Mouse (Mus musculus) gastrocnemius, postnatal 14 days (tissue): ENCODE measurements around the gene Exoc1. TPM values are rescaled to one million over a fixed set of nuclear protein-coding genes. Genes with fewer than 3 reads are reported as not detected.
A peak's percentile ranks its signal among the peaks of the same experiment; 100 is the strongest.

Experiments used
- DNase-seq: peaks from one replicate; pipeline ENCODE4 v3.0.0; 2021; ENCODE audit warnings: mixed read lengths
- intact Hi-C: fragments of 180-260 bp; cut with DNase I; formaldehyde crosslinking; loops from one replicate; pipeline ENCODE4 v1.15.1; 2025; ENCODE audit warnings: low total_unique reads
- long read RNA-seq, 2 experiments: library from polyadenylated mRNA; stranded (forward); transcript quantifications; one replicate each; pipeline ENCODE4 v2.0.0; 2021
- total RNA-seq, 2 experiments: library from RNA; stranded (reverse); gene quantifications; 2 replicates each; pipeline ENCODE4 v1.2.3; 2021

Exoc1 gene
- total RNA-seq = 10 to 100 TPM; 13.1 to 15.1 TPM
- long read RNA-seq, experiment 1, partial matches to known transcripts = 0 of 10 reads
- long read RNA-seq, experiment 1, other reads (novel, unspliced or antisense) = 5 of 10 reads
- long read RNA-seq, experiment 2, partial matches to known transcripts = 0 of 14 reads
- long read RNA-seq, experiment 2, other reads (novel, unspliced or antisense) = 11 of 14 reads

- intact Hi-C loops = no loop called here
- DNase-seq = peak; percentile 92
These were observed at the start of gene Exoc1 for GRCm38 (mm10) chr5:76529040-76529703. Gene Exoc1 (plus strand): TSS chr5:76529311.

GRCm38 (mm10) chr5:76483811-76484210, 45.3 kb upstream of the Exoc1 start, which contains the start of gene Gm7271:
Gene Gm7271 (plus strand): TSS chr5:76484040.
- DNase-seq = no peak
- intact Hi-C loops = no loop called here

GRCm38 (mm10) chr5:76495126-76495525, 34.0 kb upstream of the Exoc1 start:
- intact Hi-C loops = no loop called here
- no peak for DNase-seq

GRCm38 (mm10) chr5:76522446-76522845, 6.7 kb upstream of the Exoc1 start:
- intact Hi-C loops = no loop called here
- no peak for DNase-seq

- intact Hi-C loops = no loop called here
These were observed 4.5 kb upstream of the Exoc1 start for GRCm38 (mm10) chr5:76524623-76525022.

GRCm38 (mm10) chr5:76525066-76525465, 4.0 kb upstream of the Exoc1 start:
- DNase-seq = no peak
- intact Hi-C loops = no loop called here

More at GRCm38 (mm10) chr5:76524623-76525022, 4.5 kb upstream of the Exoc1 start:
- DNase-seq = no peak

GRCm38 (mm10) chr5:76525829-76526228, 3.3 kb upstream of the Exoc1 start:
- intact Hi-C loops = no loop called here
- no peak for DNase-seq

DNA sequence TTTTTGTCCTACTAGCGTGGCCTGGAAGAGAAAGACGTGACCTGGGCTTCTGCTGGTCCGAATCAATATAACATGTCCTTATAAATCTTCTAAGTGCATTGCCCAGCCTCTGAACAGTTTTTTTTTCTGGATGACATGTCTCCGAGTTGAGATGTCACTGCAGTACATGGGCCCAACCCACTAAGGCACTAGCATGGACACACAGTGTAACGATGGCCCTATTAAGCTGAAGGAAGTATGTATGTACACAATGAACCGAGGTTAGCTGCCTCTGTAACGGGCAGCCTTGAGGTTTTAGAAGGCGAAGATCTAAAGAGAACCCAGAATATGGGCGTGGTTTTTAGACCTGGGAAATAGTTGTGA, 574 bp downstream of the Exoc1 start:
- no peak for DNase-seq
- intact Hi-C loops = loop anchor here (10.0 kb wide), 1 partner anchor 225 kb away; the partner anchor contains the start of gene Clock

GRCm38 (mm10) chr5:76533186-76533585, 4.1 kb downstream of the Exoc1 start:
- peak; percentile 27 for DNase-seq
- intact Hi-C loops = loop anchor here (10.0 kb wide), 1 partner anchor 228 kb away; the partner anchor contains the start of gene Clock

GRCm38 (mm10) chr5:76536231-76536630, 7.1 kb downstream of the Exoc1 start:
- intact Hi-C loops = loop anchor here (10.0 kb wide), 1 partner anchor 231 kb away; the partner anchor contains the start of gene Clock
- no peak for DNase-seq

DNA sequence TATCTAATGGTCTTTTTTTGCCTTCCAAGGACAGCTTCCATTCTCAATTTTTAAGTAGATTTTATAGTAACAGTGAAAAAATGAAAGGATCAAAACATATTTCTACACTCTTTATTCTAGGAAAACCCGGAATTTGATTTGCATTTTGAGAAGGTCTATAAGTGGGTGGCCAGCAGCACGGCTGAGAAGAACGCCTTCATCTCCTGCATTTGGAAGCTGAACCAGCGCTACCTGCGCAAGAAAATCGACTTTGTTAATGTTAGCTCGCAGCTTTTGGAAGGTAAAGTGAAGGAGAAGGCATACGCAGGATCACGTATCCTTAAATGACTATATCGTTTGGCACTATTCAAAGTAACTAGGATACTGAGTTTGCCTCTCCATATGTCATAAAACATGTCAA, 8.5 kb downstream of the Exoc1 start:
- intact Hi-C loops = loop anchor here (10.0 kb wide), 1 partner anchor 233 kb away; the partner anchor contains the start of gene Clock
- DNase-seq = no peak

- intact Hi-C loops = no loop called here
- peak; percentile 18 for DNase-seq
These were observed 11.1 kb downstream of the Exoc1 start for GRCm38 (mm10) chr5:76540181-76540580.

DNA sequence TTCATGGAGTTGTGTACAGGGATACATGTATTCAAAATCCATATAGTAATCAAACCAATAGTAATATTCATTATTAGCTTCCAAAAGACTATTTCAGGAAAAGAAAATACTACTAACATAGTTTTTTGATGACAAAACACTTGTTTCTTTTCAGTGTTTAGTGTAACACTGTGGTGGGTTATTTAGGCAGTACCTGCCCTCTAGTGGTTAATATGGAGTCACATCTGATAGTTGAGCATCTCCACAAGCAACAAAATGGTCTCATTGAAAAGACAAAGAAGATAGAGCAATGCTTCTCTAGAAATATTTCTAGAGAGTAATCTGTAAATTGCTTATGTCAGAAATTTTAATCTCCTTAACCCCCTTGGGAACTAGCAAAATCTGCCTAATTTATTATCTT, 11.7 kb downstream of the Exoc1 start:
- no peak for DNase-seq

GRCm38 (mm10) chr5:76543200-76543599, 14.1 kb downstream of the Exoc1 start:
- DNase-seq = no peak
- intact Hi-C loops = no loop called here

More for the DNA sequence above, 11.7 kb downstream of the Exoc1 start:
- intact Hi-C loops = no loop called here

DNA sequence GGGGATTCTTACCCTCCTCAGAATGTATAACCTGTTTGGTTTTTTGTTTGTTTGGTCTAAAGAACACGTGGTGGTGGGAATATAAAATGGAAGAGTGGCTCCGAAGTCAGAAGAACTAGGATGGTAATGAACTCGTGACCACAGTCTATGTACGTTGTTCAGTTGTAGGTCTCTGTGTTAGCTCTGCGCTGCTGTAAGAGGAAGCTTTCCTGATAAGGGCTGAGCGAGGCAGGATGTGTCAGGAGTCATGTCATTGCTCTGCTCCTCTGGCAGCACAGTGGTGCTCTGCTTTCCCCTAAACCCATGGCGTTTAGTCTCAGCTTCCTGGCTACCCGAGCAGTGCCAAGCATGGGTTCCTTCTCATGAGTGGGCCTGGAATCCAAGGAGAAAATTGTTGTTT, 21.3 kb downstream of the Exoc1 start:
- intact Hi-C loops = no loop called here
- DNase-seq = no peak

DNA sequence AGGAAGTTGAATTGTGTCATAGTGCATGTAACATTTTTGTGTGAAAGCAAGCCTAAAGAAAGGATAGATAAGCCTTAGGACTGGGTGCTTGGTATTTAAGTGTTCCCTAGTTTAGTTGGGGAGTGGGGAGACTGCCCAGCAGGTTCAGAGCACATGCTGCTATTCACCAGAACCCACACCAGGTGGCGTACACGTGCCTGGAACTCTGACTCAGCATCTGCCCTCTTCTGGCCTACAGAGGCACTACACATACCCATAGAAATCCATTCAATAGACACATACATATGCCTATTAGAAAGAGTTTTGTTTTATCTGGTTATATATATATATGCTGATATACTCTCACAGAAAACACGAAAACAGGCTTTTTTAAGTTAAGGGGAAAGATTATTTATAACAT, 36.2 kb downstream of the Exoc1 start:
- DNase-seq = peak; percentile 54
- intact Hi-C loops = no loop called here

DNA sequence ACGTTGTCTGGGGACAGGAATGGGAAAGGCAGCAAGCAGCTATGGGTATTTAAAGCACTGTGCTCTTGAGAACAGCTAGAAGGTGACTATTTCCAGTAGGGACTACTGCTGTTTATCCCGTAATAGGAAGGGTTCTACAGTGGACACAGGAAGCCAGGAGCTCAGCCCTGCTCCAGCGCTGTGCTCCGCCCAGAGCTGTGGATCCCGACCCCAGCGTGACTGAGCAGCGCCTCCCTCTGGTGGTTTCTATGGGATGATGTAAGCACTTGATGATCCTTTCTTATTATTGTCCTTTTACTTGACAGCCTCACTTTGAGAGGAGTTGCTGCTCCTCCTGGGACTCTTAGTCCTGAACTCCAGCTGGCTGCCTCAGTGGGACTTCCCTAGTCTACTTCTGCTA, 45.1 kb downstream of the Exoc1 start:
- peak; percentile 13 for DNase-seq
- intact Hi-C loops = no loop called here

DNA sequence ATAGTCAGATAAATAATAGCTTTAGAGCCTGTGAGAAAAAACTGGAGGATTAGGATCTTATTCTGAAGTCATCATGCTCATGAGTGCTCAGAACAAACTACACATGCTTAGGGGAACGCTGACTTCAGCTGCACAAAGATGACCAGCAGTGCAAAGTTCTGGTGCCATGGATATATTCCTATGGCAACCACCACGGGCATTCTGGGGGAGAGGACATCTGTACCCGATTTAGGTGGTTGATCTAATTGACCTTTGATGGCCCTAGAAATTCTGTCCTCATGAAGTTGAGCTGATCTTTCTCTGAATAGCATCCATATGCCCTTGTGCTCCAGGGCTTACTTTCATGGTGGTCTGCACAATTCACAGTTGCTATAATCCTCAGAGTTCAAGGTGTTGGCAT, 47.9 kb downstream of the Exoc1 start:
- intact Hi-C loops = no loop called here
- DNase-seq = no peak

- no peak for DNase-seq
- intact Hi-C loops = loop anchor here (5.0 kb wide), 1 partner anchor 262 kb away; no protein-coding TSS in a partner anchor
These were observed 56.3 kb downstream of the Exoc1 start for GRCm38 (mm10) chr5:76585378-76585777.

DNA sequence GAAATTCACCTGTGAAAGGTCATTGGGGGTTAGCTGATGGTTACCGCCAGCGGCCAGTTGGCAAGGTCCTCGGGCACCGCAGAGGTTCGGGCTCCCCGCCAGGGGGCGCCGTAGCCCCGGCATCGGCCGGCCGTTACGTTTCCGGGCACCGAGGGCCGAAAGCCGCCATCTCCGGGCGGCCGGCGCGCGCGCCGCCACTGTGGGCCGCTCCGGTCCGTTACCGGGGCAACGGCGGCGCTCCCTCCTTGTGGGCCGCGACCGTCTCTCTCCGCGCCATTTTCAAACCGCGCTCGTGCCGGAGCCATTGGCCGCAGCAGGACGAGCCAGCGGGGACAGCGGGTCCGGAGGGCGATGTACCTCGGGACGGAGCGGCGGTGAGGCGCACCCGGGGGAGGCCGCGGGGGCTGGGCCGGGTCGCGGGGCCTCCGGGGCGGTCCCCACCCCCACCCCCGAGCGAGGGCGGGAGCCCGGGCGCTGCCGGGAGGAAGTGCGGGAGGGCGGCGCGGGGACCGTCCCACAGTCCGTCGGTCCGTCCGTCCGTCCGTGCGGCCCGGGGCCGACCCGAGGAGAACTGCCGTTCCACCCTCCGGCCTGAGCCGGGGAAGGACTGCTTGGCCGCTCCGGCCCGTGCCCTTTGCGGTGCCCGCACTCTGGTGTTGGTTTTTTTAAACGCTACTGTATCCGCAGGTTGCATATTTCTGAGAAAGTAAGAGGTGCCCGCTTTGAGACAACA, 59.6 kb downstream of the Exoc1 start, which contains the start of gene Cep135:
Gene Cep135, plus strand, starts transcription at position 148 of the 733 bp plus-strand sequence.
- intact Hi-C loops = loop anchor here (5.0 kb wide), 1 partner anchor 259 kb away; no protein-coding TSS in a partner anchor
- peak; percentile 94 for DNase-seq
